Mouse (Mus musculus): ENCODE measurements around the gene Mrps11.
A peak's percentile ranks its signal among the peaks of the same experiment; 100 is the strongest.

Mrps11 gene

DNA sequence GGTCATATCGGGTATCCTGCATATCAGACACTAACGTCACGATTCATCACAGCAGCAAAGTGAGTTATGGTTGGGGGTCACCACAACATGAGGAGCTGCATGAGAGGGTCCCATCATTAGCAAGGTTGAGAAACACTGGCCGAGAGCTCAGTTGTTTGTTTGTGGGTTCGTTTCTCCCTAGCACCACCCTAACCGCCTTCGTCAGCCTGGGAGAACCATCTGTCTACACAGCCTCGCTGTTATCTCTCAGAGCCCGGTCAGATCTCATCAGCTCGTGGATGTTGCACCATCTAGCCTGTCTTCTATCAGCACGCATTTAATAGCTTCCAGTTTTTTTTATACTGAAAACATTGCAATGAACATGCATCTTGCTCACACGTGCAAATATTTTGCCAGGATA is 35.4 kb downstream of the Mrps11 start:
- no peak for DNase-seq (ENCODE audit: low read depth, low spot score)
- H3K27me3 ChIP-seq (ENCODE audit: control insufficient read depth, insufficient read depth, low read length, poor library complexity, severe bottlenecking): no peaks in the 10 kb centered on the region
- peaks cover 6% of the 10 kb centered on the region; the same call in 1 of the 2 replicates for H3K36me3 ChIP-seq (ENCODE audit: control insufficient read depth, insufficient read depth, low read length, poor library complexity, severe bottlenecking)

DNA sequence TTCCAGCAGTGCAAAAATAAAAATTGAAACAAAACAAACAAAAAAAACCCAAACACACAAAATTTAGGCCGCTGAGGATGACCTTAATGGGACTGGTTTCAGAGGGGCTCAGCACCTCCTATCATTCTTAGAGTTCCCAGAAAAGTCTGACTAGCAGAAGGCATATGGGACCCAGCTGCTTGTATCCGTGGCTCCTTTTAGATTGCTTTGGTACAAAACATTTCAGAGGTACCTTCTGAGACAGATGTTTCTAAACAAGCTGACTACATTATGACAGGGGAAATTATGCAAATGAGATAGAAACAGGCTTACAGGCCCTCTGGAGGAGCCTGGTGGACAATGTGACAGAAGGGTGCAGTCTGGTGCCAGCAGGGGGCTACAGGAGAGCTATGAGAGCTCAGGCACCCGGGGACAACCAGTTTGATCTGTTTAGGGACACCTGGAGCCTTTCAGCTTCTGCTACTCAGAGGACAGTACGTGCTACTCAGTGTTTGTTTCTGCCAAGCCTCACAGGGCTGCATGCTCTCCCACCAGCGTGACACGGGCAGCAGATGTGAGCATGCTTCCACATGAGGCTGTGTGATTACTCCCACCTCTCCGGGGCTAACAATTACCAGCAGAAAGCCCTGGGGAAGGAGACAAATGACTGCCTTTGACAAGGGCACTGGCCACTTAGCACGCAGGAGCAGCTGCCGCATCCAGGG is 43.9 kb downstream of the Mrps11 start:
- Histone ChIP-seq H3K36me3 (ENCODE audit: control insufficient read depth, insufficient read depth, low read length, poor library complexity, severe bottlenecking) (peaks cover 6% of the 10 kb centered on the region), H3K27me3 (ENCODE audit: control insufficient read depth, insufficient read depth, low read length, poor library complexity, severe bottlenecking) (no peaks in the 10 kb centered on the region)
- peak; percentile 14 for DNase-seq (ENCODE audit: low read depth, low spot score)

DNA sequence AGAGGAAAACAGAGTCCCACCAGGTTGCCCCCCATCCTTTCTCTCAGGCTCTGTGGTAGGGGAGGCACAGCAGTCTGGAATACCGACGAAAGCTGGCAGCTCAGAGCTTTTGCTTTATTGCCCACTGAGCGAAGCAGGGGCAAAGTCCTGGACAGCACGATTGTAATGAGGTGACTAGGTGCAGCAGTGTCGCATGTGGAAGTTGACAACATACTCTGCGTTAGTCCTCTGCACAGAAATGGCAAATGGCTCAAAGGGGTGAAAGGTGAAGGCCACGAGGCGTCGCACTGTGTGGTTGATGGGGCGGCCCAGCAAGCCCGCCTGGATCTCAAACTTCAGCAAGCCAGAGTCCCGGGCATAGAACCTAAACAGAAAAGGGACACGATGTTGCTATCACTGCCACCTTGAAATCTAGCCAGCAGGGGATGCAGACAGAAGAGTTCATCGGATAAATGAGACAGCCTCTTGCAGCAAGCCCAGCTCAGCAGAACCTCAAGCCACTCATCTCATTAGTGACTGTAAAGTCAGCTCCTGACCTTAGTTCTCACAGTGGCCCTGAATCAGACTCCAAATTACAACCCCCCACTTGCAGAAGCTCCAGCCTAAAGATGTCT is 44.9 kb downstream of the Mrps11 start:
- DNase-seq (ENCODE audit: low read depth, low spot score): no peak
- Histone ChIP-seq H3K36me3 (ENCODE audit: control insufficient read depth, insufficient read depth, low read length, poor library complexity, severe bottlenecking) (peaks cover 6% of the 10 kb centered on the region), H3K27me3 (ENCODE audit: control insufficient read depth, insufficient read depth, low read length, poor library complexity, severe bottlenecking) (no peaks in the 10 kb centered on the region)

DNA sequence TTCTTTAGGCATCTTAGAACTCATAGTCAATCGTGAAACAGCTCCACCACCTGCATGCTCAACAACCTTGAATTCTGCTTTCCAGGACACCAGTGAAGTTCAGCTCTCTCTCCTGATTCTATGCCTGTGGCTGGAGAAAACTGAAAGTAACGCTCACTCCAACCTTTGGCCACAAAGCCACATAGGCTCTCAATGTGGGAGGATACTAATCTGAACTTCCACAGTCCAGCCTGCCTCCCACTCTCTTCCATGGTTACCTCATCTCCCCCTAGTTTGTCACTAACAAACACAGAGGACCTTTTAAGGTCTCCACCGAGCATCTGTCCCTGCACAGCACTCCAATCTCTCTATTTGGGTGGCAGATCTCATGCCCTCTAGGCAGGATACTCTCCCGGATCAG is 52.7 kb downstream of the Mrps11 start:
- no peak for DNase-seq (ENCODE audit: low read depth, low spot score)
- H3K36me3 ChIP-seq (ENCODE audit: control insufficient read depth, insufficient read depth, low read length, poor library complexity, severe bottlenecking): peaks cover 10% of the 10 kb centered on the region
- H3K27me3 ChIP-seq (ENCODE audit: control insufficient read depth, insufficient read depth, low read length, poor library complexity, severe bottlenecking): no peaks in the 10 kb centered on the region

DNA sequence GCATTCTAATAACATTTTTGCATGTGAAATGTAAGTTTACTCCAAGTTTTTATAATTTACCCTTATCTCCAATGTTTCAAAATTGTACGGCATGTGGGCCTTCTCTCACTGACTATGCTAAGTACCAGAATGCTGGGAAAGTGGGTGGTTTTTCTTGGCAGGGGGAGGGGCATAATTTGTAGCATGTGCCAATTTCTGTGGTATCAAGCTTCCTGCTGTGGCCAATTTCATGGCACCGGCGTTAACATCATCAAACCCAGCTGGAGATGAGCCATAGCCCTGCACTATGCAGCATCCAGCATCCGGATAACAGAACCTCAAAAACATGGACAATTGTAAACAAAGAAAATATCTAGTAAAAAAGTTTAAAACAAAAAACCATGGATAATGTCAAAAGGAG is 54.3 kb downstream of the Mrps11 start:
- no peak for DNase-seq (ENCODE audit: low read depth, low spot score)
- H3K27me3 ChIP-seq (ENCODE audit: control insufficient read depth, insufficient read depth, low read length, poor library complexity, severe bottlenecking): no peaks in the 10 kb centered on the region
- H3K36me3 ChIP-seq (ENCODE audit: control insufficient read depth, insufficient read depth, low read length, poor library complexity, severe bottlenecking): peaks cover 10% of the 10 kb centered on the region

DNA sequence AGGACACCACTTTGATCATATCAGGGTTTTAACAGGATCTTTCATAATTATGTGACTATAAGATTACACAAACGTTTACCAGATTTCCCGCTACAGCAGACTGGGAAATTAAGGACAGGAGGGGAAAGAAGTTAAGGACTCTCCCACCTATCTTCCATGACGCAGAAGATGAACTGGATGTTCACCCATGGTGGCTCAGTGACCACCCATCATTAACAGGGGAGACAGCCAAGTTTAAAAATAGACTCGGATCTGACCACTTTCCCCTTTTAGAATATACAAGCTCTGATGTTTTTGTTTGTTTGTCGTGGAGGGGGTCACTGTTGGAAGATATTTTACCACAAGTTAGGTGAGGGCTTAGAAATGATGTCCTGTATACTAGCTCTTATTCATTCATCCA is 58.7 kb downstream of the Mrps11 start:
- Histone ChIP-seq H3K36me3 (ENCODE audit: control insufficient read depth, insufficient read depth, low read length, poor library complexity, severe bottlenecking) (peaks cover 9% of the 10 kb centered on the region), H3K27me3 (ENCODE audit: control insufficient read depth, insufficient read depth, low read length, poor library complexity, severe bottlenecking) (no peaks in the 10 kb centered on the region)
- DNase-seq (ENCODE audit: low read depth, low spot score): no peak

Measured in splenic B cell, adult 2 months (primary cell).